Mouse (Mus musculus): ENCODE results near the gene Phpt1. TPM values are rescaled to one million over a fixed set of nuclear protein-coding genes. Genes with fewer than 3 reads are reported as not detected.

Phpt1 gene
- polyA plus RNA-seq (2014; fragmentation: Illumina TruSeq; extraction: RNeasy Lipid Tissue Mini Kit (QIAGEN cat#74804)), result 1.1 TPM

DNA sequence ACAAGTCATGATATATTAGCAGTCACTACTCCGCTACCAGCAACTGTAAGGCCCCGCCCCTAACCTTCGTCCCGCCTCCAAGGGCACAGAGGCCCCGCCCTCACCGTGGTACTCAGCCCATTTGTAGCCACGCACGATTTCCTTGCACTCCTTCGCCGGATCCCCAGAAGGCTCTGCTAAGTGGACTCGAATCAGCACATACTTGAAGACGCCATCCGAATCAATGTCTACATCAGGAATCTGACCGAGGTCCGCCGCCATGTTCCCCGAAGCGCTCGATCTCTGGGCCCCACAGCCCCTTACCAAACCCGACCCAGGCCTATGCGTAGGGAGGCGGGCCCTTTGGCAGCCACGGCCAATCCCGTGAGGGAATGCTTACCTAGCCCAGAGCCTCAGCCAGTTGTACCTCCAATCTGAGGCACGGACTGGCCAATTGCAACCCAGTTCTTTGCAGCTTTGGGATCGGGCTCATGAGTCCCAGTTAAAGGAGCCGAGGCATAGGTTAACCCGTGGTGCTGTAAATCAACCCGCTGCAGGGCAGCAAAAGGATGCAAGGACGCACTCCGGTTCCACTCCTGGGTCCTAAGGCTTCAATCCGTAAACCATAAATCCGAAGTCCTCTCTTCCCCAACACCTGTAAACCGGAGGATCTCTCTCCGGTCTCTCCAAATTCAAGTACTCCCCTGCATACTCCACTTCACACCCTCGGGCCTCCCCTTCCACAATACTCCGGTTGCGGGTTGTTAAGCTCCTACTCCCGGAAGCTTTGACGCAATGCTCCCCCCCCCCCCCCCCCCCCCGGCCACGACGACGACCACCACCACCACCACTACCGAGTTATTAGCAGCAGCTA, at the start of gene Phpt1, which contains the start of gene Mamdc4:
TSS of gene Phpt1 (minus strand) at position 646 of the 853 bp plus-strand sequence.
TSS of gene Mamdc4 (minus strand) at position 267 of the 853 bp plus-strand sequence.

DNA sequence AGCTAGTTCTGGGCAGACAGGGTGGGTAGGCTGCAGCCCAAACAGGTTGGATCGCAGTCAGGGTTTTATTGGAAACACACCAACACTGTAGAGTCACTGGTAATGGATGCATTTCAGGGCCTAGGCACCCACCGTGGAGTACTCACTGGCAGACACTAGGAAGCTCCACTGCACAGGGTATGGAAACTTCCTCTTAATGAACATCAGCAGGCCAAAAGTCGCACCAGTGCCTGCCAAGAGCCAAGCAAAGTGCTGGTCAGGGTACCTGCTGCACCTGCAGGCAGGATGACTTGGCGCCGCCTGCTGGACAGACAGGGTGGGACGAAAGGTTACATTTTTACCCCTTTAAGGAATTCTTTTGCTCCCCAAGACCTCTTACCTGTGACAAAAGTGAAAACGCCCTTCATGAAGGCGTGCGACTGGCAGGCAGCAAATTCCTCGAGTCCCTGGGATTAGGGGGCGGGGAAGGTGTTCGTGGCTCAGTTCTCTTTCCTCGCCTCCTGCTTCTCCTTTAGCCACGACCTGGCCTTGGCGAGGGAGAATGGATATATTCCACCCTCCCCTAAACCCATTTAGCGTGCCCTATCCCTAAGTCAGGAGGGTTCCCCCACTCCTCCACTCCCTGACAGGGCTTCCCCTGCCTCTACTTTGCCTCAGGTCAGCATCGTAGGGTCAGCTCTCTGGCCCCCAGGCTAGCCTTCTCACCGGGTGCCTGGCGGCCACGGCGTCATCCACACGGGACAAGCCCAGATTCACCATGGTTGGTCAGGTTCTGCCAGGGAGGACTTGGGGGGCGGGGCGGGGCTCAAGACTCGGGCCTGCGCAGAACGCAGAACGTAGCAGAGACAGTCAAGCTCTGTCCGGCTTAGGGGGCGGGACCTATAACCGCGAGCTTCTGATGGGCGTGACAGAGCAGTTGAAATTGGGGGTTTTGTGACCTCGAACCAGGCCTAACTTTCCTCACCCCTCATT, 46.5 kb upstream of the Phpt1 start, which contains the start of gene Tmem141:
TSS of gene Tmem141 (minus strand) at position 777 of the 972 bp plus-strand sequence.

DNA sequence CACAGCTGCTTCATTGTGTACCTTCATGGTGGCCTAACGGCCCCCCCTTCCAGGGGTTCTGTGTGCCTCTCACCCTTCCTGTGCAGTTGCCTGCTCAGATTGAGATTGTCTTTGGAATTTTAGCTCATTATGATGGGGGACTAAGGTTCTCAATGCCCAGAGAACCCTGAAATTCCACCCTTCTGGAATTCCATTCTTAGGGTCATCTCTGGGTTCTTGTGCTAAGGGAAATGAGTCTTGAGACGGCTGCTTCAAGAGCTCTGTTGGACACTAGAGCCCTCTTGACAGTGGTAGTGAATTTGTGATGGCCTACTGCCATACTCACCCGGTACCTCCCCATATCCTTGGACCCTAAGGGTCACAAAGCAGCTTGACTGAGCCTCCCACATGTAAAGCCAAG, 42.6 kb upstream of the Phpt1 start, which contains the start of gene Ccdc183:
TSS of gene Ccdc183 (minus strand) at position 101 of the 400 bp plus-strand sequence.

DNA sequence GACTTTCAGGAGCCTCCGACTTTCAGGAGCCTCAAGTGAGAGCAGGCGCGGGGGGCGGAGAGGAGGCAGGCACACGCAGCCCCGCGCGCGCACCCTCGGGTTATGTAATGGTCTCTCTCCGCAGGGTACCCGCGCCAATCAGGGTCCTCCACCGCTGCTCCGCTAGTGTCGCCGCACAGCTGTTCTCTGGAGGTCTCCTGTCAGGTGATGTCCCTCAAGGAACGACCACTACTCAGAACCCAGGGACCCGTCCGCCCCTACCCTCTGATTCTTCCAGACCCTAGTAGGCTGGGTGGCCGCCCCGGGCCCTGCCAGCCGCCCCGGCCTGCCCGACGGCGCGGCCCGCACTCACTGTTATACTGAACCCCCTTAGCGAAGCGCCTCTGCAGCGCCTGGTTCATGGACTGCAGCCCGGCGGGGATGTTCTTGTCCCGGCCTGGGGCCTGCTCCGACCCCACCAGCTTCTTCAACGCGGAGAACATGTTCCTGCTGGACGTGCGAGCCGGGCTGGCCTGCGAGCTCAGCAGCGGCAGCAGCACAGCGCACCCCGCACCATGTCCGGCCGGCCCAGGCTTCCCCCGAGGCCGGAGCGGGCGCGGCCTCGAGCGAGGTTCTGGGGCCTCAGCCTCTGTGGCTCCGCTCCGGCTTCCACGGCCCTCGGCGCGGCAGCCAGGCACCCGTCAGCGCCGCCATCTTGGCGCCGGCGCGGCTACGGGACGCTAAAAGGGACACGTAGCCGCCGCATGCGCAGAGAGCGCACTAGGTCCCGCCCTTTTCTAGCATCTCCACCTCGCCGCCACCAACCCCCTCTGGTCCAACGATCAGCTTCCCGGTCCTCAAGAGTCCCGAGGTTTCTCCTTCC, 33.0 kb upstream of the Phpt1 start, which contains the start of gene Rabl6:
TSS of gene Rabl6 (minus strand) at position 761 of the 862 bp plus-strand sequence.

DNA sequence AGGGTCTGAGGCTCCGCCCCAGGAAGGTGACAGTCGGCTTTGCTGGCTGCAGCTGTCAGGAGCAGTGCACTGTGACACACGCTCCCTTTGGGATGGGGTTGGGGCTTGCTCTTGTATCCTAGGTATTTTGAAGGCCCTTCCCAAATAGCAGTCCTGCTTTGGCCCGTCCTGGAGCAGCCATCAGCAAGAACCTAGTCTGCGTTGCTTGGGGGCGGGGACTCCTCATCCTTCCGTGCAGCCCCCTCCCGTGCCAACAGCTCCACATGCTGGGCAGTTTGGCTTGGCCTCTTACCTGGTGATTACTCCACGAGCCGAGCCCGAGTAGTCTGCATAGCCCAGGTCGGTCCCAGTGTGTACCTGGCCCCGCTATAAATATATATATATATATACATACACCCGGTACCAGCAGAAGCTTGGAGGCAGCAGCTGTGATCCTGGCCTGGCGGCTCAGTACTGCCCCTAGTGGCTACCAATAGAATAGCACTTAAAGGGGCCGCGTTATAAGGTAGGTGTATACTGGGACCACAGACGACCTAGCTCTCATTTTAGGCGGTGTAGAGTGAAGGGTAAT, 6.4 kb upstream of the Phpt1 start, which contains the start of gene Ajm1:
TSS of gene Ajm1 (minus strand) at position 464 of the 571 bp plus-strand sequence.

DNA sequence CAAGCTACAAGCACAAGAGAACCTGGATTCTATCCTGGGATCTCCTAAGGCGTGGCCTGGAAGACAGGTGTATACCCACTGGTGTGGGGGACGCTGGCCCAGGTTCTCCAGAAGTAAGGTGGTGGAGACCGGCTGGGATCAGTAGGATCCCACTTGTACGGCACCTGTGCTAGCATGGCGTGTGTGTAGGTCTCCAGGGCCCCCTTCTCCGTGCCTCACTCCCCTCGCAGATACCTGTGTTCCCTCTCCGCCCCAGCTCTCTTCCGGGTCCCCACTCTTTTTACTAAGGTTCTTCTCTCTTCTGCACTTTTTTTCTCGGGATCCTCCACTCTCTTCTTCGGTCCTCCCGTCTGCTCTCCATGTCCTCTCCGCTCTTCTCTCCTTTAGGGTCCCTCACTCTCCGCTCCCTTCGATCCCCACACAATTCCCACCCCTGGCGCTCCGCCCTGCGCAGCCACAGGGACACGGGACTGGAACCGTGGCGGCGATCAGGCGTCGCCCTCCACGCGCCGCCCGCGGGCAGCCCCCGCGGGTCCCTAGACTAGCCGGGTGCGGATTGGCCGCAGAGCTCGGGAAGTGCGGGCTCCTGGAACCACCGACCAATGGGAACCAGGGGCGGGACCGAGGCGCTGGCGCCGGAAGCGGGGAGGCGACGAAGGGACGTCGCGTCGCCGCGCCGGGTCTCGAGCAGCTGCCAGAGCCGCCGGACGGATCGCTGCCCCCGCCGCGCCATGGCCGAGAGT, 17.6 kb downstream of the Phpt1 start, which contains the start of gene Edf1:
TSS of gene Edf1 (plus strand) at position 627 of the 743 bp plus-strand sequence.

DNA sequence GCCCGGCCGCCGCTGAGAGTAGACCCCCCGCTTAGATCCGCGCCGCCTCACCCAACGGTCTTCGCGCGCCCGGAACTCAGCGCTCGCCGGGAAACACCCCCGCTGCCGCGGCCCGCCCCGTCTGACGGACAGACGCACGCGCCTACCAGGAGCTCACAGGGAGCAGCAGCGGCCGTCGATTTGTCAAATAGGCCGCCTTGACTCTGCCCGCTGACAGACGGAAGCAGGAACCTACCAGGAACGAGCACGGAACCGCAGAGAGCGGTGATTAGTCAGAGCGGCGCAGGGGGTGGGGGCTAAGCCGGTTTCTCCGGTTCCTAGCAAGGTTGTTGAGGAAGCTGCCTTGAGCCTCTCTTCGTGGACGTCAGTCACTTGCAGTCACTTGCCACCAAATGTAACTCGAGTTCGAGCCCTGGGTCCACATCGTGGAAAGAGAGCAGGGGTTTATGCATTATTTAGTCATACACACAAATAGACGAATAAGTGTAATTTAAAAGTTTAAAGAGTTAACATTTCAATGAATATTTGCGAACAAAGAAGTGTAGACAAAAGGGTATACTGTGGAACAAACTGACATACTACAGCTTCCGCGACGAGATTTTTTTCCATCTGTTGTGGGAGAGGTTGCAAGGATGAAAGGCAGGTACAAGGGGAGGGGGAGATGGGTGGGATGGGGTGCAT, 28.1 kb downstream of the Phpt1 start, which contains the start of gene Traf2:
TSS of gene Traf2 (minus strand) at position 130 of the 681 bp plus-strand sequence.

Other genes with a start within 250 kb of the Phpt1 start
- 19.7 TPM for gene Man1b1, start 242.9 kb downstream of the Phpt1 start, polyA plus RNA-seq (2014; fragmentation: Illumina TruSeq; extraction: RNeasy Lipid Tissue Mini Kit (QIAGEN cat#74804))
- gene Dpp7, start 218.9 kb downstream of the Phpt1 start, polyA plus RNA-seq (2014; fragmentation: Illumina TruSeq; extraction: RNeasy Lipid Tissue Mini Kit (QIAGEN cat#74804)), result 6.6 TPM
- gene Uap1l1, start 209.5 kb downstream of the Phpt1 start, polyA plus RNA-seq (2014; fragmentation: Illumina TruSeq; extraction: RNeasy Lipid Tissue Mini Kit (QIAGEN cat#74804)), result 0.60 TPM
- gene Sapcd2, start 202.9 kb downstream of the Phpt1 start, polyA plus RNA-seq (2014; fragmentation: Illumina TruSeq; extraction: RNeasy Lipid Tissue Mini Kit (QIAGEN cat#74804)), result 0.17 TPM
- 0.34 TPM for gene Entpd2, start 179.3 kb downstream of the Phpt1 start, polyA plus RNA-seq (2014; fragmentation: Illumina TruSeq; extraction: RNeasy Lipid Tissue Mini Kit (QIAGEN cat#74804))
- 15.0 TPM for gene Npdc1, start 175.9 kb downstream of the Phpt1 start, polyA plus RNA-seq (2014; fragmentation: Illumina TruSeq; extraction: RNeasy Lipid Tissue Mini Kit (QIAGEN cat#74804))
- gene Fut7, start 152.0 kb downstream of the Phpt1 start, polyA plus RNA-seq (2014; fragmentation: Illumina TruSeq; extraction: RNeasy Lipid Tissue Mini Kit (QIAGEN cat#74804)), result not detected
- gene Abca2, start 146.5 kb downstream of the Phpt1 start, polyA plus RNA-seq (2014; fragmentation: Illumina TruSeq; extraction: RNeasy Lipid Tissue Mini Kit (QIAGEN cat#74804)), result 0.77 TPM
- gene Clic3, start 118.4 kb downstream of the Phpt1 start, polyA plus RNA-seq (2014; fragmentation: Illumina TruSeq; extraction: RNeasy Lipid Tissue Mini Kit (QIAGEN cat#74804)), result not detected
- 2.4 TPM for gene Paxx, start 114.1 kb downstream of the Phpt1 start, polyA plus RNA-seq (2014; fragmentation: Illumina TruSeq; extraction: RNeasy Lipid Tissue Mini Kit (QIAGEN cat#74804))
- gene Ptgds, start 105.2 kb downstream of the Phpt1 start, polyA plus RNA-seq (2014; fragmentation: Illumina TruSeq; extraction: RNeasy Lipid Tissue Mini Kit (QIAGEN cat#74804)), result not detected
- not detected for gene Lcn12, start 81.3 kb downstream of the Phpt1 start, polyA plus RNA-seq (2014; fragmentation: Illumina TruSeq; extraction: RNeasy Lipid Tissue Mini Kit (QIAGEN cat#74804))
- 0.37 TPM for gene Fbxw5, start 74.5 kb downstream of the Phpt1 start, polyA plus RNA-seq (2014; fragmentation: Illumina TruSeq; extraction: RNeasy Lipid Tissue Mini Kit (QIAGEN cat#74804))
- gene C8g, start 73.5 kb downstream of the Phpt1 start, polyA plus RNA-seq (2014; fragmentation: Illumina TruSeq; extraction: RNeasy Lipid Tissue Mini Kit (QIAGEN cat#74804)), result not detected
- 0.66 TPM for gene Traf2, start 28.3 kb downstream of the Phpt1 start, polyA plus RNA-seq (2014; fragmentation: Illumina TruSeq; extraction: RNeasy Lipid Tissue Mini Kit (QIAGEN cat#74804))
- 2.4 TPM for gene Edf1, start 17.4 kb downstream of the Phpt1 start, polyA plus RNA-seq (2014; fragmentation: Illumina TruSeq; extraction: RNeasy Lipid Tissue Mini Kit (QIAGEN cat#74804))
- not detected for gene Mamdc4, start 379 bp downstream of the Phpt1 start, polyA plus RNA-seq (2014; fragmentation: Illumina TruSeq; extraction: RNeasy Lipid Tissue Mini Kit (QIAGEN cat#74804))
- gene Ajm1, start 6.5 kb upstream of the Phpt1 start, polyA plus RNA-seq (2014; fragmentation: Illumina TruSeq; extraction: RNeasy Lipid Tissue Mini Kit (QIAGEN cat#74804)), result not detected
- gene Rabl6, start 33.3 kb upstream of the Phpt1 start, polyA plus RNA-seq (2014; fragmentation: Illumina TruSeq; extraction: RNeasy Lipid Tissue Mini Kit (QIAGEN cat#74804)), result 65.4 TPM
- not detected for gene Ccdc183, start 42.5 kb upstream of the Phpt1 start, polyA plus RNA-seq (2014; fragmentation: Illumina TruSeq; extraction: RNeasy Lipid Tissue Mini Kit (QIAGEN cat#74804))
- gene Tmem141, start 46.8 kb upstream of the Phpt1 start, polyA plus RNA-seq (2014; fragmentation: Illumina TruSeq; extraction: RNeasy Lipid Tissue Mini Kit (QIAGEN cat#74804)), result 1.2 TPM
- 0.66 TPM for gene Fcna, start 52.8 kb upstream of the Phpt1 start, polyA plus RNA-seq (2014; fragmentation: Illumina TruSeq; extraction: RNeasy Lipid Tissue Mini Kit (QIAGEN cat#74804))
- gene Lcn8, start 77.9 kb upstream of the Phpt1 start, polyA plus RNA-seq (2014; fragmentation: Illumina TruSeq; extraction: RNeasy Lipid Tissue Mini Kit (QIAGEN cat#74804)), result not detected
- gene Lcn5, start 82.7 kb upstream of the Phpt1 start, polyA plus RNA-seq (2014; fragmentation: Illumina TruSeq; extraction: RNeasy Lipid Tissue Mini Kit (QIAGEN cat#74804)), result not detected
- not detected for gene Lcn6, start 101.6 kb upstream of the Phpt1 start, polyA plus RNA-seq (2014; fragmentation: Illumina TruSeq; extraction: RNeasy Lipid Tissue Mini Kit (QIAGEN cat#74804))
- gene Lcn10, start 107.5 kb upstream of the Phpt1 start, polyA plus RNA-seq (2014; fragmentation: Illumina TruSeq; extraction: RNeasy Lipid Tissue Mini Kit (QIAGEN cat#74804)), result not detected
- not detected for gene Obp2a, start 124.8 kb upstream of the Phpt1 start, polyA plus RNA-seq (2014; fragmentation: Illumina TruSeq; extraction: RNeasy Lipid Tissue Mini Kit (QIAGEN cat#74804))
- gene Bmyc, start 131.5 kb upstream of the Phpt1 start, polyA plus RNA-seq (2014; fragmentation: Illumina TruSeq; extraction: RNeasy Lipid Tissue Mini Kit (QIAGEN cat#74804)), result 17.9 TPM
- gene Obp2b, start 161.8 kb upstream of the Phpt1 start, polyA plus RNA-seq (2014; fragmentation: Illumina TruSeq; extraction: RNeasy Lipid Tissue Mini Kit (QIAGEN cat#74804)), result not detected
- gene Lcn3, start 190.3 kb upstream of the Phpt1 start, polyA plus RNA-seq (2014; fragmentation: Illumina TruSeq; extraction: RNeasy Lipid Tissue Mini Kit (QIAGEN cat#74804)), result not detected
- not detected for gene Lcn11, start 201.8 kb upstream of the Phpt1 start, polyA plus RNA-seq (2014; fragmentation: Illumina TruSeq; extraction: RNeasy Lipid Tissue Mini Kit (QIAGEN cat#74804))
- not detected for gene Gm13539, start 207.0 kb upstream of the Phpt1 start, polyA plus RNA-seq (2014; fragmentation: Illumina TruSeq; extraction: RNeasy Lipid Tissue Mini Kit (QIAGEN cat#74804))
- gene Glt6d1, start 240.6 kb upstream of the Phpt1 start, polyA plus RNA-seq (2014; fragmentation: Illumina TruSeq; extraction: RNeasy Lipid Tissue Mini Kit (QIAGEN cat#74804)), result not detected
- not detected for gene Lcn9, start 247.9 kb upstream of the Phpt1 start, polyA plus RNA-seq (2014; fragmentation: Illumina TruSeq; extraction: RNeasy Lipid Tissue Mini Kit (QIAGEN cat#74804))